Mouse (Mus musculus) natural killer cell, adult 2 months (primary cell): ENCODE measurements around the gene Gm21903.
"Not testable (repeated sequence)": the region's sequence is repeated elsewhere in the genome, so short reads cannot be mapped to it uniquely, and the experiment has no call there.

ENCODE experiments used
- DNase-seq, 2 experiments: peaks; one replicate each; pipeline ENCODE4 v3.0.0; 2022; ENCODE audit warnings: low spot score in 2 of 2

The Gm21903 gene

DNA sequence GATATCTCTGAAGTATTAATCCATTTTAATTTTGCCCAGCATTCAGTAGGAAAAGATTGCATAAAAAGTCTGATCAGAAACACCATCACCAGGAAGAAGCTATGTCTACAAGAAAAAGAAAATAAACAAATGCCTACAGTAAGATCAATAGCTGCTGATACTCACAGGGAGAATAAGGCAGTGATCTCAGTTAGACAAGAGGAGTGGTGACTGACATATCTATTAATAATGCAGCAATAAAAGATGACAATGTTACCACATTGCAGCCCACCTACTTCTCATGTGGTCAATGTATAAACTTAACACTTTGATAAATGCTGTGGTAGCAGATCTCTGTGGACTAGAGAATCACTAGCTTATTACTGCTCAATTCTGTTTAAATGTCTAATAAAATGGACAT lies at the start of gene Gm21903:
TSS of gene Gm21903 (minus strand) at position 101 of the 400 bp plus-strand sequence.
- DNase-seq = no peak

DNA sequence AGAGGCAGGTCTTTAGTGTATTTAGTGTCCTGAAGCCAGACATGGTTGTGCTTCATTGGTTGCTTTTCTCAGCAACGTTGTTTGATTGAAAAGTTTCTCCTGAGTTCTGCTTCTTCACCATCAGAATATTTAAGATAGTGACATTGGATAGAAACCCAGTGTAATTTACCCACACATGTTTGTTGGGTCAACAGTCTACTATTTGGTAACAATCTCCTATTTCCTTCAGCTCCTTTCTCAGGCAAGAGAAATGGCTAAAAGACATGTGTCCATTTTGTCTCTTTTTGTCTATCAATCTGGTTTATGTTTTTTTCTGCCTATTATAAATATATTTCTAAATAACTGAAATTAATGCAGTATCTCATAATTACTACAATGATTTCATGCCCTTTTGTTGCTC lies 33.8 kb upstream of the Gm21903 start, which contains the start of gene Esp23:
TSS of gene Esp23 (minus strand) at position 101 of the 400 bp plus-strand sequence.
- DNase-seq = no peak

DNA sequence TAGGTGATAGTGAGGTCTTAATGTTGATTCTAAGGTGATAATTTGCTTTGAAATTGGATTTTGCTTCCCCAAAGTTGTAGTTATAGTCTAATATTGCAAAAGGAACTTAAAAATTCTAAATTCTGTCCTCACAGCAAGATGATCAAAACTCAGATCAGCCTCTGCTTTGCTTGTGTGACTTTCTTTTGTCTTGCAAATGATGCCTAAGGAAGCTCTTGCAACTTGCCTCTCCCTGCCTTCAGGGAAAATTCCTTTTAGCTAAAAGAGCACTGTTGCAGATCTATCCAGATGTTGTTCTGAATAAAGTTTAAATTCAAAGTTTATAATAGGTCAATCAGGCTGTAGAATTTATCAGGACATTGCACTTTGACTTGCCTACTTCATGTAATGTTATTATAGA lies 20.5 kb upstream of the Gm21903 start:
- DNase-seq = no peak

GRCm38 (mm10) chr17:39036395-39036794 lies 6.7 kb downstream of the Gm21903 start, which contains the start of gene Esp24:
Gene Esp24, plus strand, starts transcription at chr17:39036695.
- not testable (repeated sequence) for DNase-seq

DNA sequence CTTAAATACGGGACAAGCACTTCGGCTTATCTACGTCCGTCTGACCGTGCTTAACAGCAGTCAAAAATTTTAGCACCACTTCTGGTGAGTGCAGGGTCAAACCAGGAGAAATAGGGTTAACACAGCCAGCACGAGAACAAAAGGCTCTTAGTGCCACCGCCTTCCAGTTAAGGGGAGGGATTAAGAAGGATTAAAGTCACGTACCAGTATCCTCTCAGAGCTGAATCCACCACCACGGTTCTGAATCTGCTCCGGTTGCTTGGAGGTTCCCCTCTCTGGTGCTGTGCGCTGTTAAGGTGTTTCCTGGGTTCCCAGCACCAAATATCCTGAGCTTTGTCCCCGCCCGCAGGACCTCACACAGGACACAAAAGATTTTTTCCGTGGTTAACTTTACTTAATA lies 26.0 kb downstream of the Gm21903 start:
- no peak for DNase-seq

GRCm38 (mm10) chr17:39010675-39011638 lies 32.2 kb downstream of the Gm21903 start:
- no peak for DNase-seq

GRCm38 (mm10) chr17:39009846-39010245 lies 33.3 kb downstream of the Gm21903 start:
- DNase-seq = no peak
